Mouse (Mus musculus) adrenal gland, postnatal 36 days (tissue): ENCODE results near the gene Epha5. TPM values are rescaled to one million over a fixed set of nuclear protein-coding genes. Genes with fewer than 3 reads are reported as not detected.
A peak's percentile ranks its signal among the peaks of the same experiment; 100 is the strongest.

Experiments
- DNase-seq, 2 experiments: peaks; one replicate each; pipeline ENCODE4 v3.0.0; 2021; ENCODE audit warnings: mixed read lengths in 1 of 2
- long read RNA-seq, 2 experiments: library from polyadenylated mRNA; stranded (forward); transcript quantifications; one replicate each; pipeline ENCODE4 v2.0.0; 2021; ENCODE audit warnings: borderline sequencing depth in 2 of 2
- total RNA-seq, 2 experiments: library from RNA; stranded (reverse); gene quantifications; 2 replicates each; pipeline ENCODE4 v1.2.3; 2021

Gene Epha5
- 1 to 10 TPM; 1.5 to 2.8 TPM for total RNA-seq
- long read RNA-seq, experiment 1, partial matches to known transcripts: 0 of 2 reads
- long read RNA-seq, experiment 1, other reads (novel, unspliced or antisense): 2 of 2 reads
- long read RNA-seq, experiment 2, partial matches to known transcripts: 0 of 2 reads
- long read RNA-seq, experiment 2, other reads (novel, unspliced or antisense): 2 of 2 reads

DNA sequence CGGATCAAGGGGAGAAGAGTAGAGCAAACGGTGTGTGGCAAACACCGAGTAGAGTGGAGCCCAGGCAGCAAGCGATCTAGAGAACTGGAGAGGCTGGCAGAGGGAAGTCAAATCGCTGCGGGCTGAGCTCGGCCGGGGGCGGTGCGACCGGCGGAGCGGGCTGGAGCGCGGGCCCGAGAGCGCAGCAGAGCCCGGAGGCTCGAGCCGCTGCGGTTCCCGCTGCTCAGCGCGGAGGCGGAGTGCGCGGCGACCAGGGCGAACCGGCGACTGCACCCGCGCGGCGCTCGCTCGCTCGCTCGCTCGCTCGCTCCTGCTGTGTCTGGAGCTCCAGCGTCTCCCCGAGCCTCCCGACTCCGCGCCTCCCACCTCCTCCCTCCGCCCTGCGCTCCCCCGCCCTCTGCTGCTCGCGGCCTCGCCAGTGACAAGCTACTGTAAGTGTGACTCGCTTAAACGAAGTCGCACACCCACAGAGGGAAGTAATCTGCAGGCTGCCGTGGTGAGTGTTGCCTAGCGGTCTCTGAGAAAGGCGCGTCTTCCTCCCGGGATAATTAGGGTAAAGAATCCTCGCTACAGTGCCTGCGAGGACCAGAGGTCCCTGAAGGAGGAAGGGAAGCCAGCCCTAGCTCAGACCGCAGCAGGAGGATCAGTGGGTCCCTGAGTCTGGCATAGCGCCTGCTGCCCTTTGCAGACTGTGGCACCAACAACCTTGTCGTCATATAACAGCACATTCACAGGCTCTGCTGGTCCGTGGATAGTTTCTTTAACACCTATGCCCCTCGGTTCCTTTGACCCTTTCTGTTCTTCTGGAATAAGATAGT lies at the start of gene Epha5:
Gene Epha5, minus strand, starts transcription at position 321 of the 818 bp plus-strand sequence.
- peak; percentile 59 to 77 for DNase-seq

DNA sequence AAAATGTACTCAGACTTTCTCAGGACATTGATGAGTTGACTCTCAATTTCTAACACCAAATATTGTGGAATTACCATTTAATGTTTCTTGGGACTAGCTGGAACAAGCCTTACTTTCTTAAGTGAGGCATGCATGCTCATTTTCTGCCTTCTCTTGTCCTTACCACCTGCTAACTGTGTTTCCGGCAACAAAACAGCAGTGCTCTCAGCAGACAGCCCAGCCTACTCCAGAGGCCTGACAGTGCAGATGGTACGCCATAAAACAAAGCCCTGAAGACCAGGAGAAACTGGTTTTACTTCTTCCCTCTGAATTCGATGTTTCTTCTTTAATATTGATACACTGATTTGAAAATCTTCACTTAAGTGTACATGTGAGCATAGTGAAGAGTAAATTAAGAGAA lies 39.0 kb upstream of the Epha5 start:
- DNase-seq: no peak

GRCm38 (mm10) chr5:84454641-84455040 lies 37.5 kb upstream of the Epha5 start:
- DNase-seq: no peak

DNA sequence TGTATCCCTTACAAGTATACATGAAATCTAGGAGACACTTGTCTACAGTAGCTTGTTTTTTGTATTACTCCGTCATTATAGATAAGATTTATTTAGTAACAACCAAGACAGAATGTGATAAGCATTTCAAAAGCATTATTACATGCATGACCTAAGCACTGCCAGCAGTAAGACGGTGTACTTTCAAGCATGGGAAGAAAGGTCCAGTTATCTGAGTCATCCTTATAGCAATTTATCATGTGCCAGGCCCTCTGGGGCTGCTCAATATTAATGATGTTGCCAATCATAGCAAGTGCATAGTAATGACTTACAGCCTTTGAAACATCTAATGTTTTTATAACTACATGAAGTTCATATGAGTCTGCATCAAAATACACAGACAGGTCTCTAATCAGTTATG lies 36.7 kb upstream of the Epha5 start:
- DNase-seq: no peak

DNA sequence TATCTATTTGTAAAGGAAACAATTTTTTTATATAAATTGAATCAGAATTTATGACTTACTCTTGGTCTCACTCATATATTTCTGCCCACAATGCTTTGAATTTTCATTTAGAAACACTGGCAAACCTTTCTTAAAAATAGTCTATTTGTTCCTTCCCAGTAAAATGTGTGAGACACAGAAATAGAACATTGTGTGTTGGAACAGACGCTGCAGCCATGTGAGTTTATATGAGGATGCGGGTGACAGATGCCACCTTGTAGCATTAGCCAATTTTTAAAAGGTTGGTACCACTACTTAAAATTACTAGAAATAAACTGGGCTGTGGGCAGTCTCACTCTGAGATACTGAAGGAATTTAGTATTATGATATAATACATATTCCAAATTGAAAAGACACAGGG lies 23.1 kb upstream of the Epha5 start:
- DNase-seq: no peak

DNA sequence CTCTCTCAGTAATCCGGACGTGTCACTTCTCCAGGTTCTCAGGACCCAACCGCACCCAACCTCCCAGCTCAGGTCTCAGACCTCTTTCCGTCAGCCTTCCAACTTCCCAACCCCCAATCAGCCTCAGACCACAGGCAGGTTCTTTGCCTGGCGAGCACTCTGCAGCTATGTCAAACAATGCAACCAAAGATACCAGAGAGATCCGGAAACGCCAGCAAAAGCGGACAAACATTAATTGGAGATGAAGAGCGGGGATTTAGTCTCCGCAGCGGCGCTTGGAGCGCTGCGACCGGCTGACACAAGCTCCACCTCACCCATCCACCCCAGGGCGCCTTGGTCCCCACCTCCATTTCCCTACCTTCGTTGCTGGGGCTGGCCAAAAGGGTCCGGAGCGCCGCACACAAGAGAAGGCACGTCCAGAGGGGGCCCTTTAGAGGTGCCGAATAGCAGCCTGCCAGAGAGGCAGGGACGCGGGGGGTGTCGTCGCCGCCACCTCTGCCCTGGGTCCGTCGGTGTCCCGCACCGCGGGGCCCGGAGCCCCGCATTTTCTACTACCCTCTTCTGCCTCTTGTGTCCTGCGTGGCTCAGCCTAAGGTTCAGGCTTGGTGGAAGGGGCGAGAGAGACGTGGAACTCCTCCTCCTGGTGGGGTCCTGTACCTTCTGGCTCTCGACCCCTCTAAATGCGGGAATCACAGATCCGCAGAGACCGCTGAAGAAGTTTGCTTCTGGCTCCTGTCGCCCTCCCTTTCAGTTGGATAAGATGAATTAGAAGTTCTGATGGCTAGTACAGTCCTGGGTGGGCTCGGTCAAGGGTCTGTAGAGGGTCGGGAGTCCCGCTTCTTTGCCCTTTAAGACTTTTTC lies 991 bp downstream of the Epha5 start:
- DNase-seq: no peak

DNA sequence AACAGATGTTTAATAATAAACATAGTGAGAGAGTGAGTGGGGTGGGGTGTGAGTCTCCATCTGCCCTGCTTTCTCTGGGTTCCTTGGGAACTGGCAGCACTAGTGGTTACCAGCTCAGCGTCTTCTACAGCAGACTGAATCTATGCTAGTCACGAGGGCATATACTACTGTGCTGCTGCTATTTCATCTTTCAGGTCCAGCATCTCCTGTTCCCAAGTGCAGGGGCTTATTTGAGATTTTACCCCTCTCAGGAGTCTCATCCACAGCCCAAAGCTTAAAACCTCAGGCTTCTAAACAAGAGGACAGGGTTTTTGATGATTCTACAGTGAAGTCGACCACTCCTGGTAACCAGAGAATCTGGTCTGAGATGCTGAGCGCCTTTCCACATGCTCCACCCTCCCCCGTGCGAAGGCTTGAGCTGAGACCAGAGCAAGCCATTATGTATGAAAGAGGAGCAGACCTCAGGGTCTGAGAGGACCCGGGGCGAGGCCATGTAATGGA lies 2.2 kb downstream of the Epha5 start:
- DNase-seq: no peak

- DNase-seq: no peak
These were observed 4.2 kb downstream of the Epha5 start for GRCm38 (mm10) chr5:84413026-84413425.

DNA sequence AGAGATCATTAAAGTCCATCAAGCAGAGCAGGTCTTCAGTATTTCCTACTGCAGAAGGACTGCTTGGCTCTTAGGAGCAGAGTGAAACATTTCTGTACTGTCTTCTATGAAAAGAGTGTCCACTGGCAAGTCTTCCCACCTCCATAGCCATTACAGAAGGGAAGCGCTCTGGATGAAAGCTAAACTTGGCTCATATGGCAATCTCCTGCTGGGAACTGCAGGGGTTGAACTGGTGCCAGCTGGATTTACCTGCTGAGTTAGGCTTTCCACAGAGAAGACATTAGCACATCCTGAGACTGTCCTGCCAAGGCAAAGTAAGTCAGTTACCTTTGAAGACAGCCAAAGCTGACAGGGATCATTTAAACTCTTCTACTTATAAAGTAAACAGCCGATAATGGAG lies 8.8 kb downstream of the Epha5 start:
- DNase-seq: no peak

DNA sequence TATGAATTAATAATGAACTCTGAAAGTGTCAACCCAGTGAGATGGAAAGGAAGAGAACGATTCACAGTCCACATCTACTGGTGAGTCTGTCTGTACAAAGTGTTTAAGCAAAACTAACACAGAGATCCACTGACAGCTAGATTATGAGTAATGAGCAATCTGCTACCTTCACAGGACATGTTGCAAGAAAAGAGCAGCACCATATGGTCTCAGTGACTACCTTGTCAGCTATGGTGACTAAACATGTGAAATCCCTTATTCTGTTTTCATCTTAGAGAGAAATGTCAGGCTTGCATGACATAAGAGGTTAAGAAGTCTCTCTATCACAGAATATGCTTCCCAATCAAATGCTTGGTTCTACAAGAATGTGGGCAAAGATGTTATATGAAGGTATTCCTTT lies 20.1 kb downstream of the Epha5 start:
- no peak for DNase-seq

GRCm38 (mm10) chr5:84365334-84365733 lies 51.8 kb downstream of the Epha5 start:
- DNase-seq: no peak

GRCm38 (mm10) chr5:84359430-84359829 lies 57.8 kb downstream of the Epha5 start:
- no peak for DNase-seq

DNA sequence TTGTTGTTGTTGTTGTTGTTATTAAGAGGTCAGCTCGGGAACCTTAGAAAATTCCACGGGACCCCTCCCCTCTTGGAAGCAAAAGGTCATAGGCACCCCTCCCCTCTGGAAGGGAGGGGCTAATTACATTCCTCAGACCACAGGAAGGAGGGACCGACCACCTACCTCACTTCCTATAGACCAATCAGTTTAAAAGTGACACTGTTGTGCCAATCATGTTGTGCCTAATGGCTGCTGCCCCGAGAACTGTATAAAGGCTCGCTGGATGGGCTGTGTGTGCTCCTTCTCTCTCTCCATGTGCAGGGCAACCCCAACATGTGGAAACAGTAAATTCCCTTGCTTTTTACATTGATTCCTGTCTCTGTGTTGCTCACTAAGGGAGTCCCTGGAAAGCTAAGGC lies 64.1 kb downstream of the Epha5 start:
- no peak for DNase-seq

DNA sequence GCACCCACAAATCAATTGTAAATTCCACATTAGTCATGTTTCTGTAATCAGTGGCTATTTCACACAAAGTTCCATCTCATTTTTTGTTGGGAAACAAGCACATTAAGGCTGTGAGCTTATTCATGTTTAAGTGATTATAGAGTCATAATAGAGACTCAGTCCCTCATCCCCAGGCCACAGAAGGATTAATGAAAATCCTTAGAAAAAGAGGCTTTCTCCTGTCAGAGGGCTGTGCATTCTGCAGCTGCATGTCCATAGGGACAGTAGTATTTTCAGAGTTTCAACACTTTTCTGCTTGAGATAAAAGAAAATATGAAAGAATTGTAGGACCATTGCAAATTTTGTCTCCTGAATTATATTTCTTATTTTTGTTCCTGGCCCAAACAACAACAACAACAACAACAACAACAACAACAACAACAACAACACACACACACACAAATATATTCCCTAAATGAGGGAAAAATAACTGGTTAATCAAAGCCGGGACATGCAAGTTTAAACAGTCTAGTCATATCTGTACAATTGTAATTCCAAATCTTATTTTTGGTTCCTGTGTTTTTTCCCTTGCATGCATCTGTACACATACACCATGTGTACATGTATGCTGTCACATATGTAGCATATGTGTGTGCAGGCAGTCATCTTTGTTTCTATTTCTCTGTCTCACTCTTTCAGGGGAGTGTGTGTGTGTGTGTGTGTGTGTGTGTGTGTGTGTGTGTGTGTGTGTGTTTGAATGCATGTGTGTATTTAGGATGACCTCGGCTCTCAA lies 70.3 kb downstream of the Epha5 start:
- DNase-seq: no peak

DNA sequence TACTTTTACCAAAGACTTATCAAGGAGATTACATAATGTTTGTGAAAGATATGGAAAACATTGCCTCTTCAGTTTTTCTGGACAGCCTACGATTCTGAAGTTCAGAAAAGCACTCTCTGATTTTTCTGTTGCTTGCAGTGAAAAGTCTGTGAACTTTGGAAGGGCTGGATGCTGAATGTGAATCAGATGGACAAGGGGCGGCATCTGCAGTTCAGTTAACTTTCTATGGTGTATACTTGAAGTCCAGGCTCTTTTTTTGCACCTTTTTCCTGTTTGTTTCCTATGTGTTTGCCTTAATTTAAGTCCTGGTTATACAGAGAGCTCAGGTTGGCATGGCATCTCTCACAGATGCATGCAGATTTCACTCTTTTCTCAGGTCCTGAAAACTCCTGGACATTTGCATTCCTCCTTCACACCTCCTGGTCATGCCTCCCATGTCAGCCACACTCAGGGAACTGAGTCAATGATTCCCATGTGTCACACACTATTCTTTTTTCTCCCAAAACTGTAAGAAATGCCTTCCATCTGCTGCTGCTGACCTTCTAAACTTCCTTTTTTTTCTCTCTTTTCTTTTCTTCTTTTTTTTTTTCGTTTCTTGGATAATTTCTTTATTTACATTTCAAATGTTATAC lies 81.2 kb downstream of the Epha5 start:
- DNase-seq: no peak

DNA sequence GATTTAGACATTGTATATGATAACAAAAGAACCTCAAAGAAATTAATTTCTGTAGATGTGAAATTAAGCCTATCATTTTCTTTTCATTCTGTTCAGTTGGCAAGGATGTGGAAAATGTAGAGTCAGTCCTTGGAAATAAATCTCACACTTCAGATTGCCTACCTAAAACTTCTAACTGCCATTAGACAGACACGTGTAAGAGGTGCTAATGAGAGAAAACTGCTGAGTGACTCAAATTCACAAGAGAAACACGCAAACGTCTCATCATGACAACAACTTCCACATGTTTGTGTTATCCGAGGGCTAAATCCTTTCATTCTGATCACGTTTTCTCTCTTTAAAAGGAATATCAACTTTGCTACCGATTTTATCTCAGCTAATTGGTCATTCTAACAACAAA lies 82.7 kb downstream of the Epha5 start:
- no peak for DNase-seq

DNA sequence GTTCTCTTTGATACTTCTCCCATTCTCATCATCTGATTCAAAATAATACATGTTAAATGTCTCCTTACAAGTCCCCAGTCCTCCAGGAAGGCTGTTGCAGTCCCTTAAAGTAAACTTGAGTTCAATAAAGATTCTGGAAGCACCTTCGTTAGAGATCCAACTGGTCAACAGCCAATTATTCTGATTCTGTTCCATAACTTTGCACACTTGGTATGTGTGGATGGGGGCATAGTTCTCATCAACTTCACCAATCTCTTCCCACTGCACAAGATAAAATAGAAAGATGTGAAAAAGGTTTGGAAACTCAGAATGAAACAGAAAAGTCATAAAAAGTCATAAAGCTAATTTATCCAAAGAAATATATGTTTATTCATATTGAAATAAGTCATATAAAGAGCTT lies 85.6 kb downstream of the Epha5 start:
- no peak for DNase-seq

- no peak for DNase-seq
These were observed 96.6 kb downstream of the Epha5 start for GRCm38 (mm10) chr5:84320553-84320952.

DNA sequence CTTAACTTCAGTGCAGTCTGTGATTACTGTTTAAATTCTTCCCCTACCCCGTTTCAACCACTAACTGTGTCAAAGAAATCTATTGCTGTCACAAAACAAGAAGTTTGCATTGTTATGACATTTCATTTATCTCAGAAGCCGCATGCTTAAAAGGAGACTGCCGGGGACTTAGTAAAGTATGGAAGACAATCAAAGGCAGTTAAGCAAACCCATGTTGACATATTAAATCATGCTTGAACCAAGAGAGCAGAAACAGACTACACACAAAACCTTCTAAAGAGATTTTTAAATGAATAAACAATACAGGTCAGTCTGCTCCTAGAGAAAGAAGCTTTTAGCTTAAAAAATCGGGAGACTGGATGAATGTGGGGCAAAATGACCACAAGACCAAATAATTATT lies 97.0 kb downstream of the Epha5 start:
- DNase-seq: no peak

DNA sequence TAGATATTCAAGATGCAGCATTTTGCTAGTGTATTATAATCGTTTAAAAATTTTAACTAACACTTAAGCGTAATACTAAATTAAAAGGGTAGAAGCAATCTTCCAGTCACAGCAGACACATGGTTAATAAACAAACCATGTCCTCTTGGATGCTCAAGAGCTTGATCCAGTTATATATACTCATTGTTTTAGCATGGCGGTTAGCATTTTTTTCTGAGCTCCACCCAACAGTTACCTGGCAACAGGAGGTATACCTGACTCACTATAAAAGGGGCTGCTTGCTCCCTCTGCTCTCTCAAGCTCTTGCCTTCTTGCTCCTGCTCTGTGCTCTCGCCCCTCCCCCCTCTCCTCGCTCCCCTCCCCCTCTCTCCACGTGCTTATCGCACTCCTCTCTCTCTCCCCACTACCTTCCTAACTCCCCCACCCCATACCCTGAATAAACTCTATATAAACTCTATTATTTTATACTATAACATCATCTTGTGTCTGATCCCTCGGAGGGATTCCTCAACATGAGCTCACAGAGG lies 98.3 kb downstream of the Epha5 start:
- DNase-seq: no peak

GRCm38 (mm10) chr5:84317839-84318238 lies 99.3 kb downstream of the Epha5 start:
- no peak for DNase-seq
